Mouse (Mus musculus): ENCODE measurements around the gene Gm1527. TPM values are rescaled to one million over a fixed set of nuclear protein-coding genes. Genes with fewer than 3 reads are reported as not detected.
"Not testable (repeated sequence)": the region's sequence is repeated elsewhere in the genome, so short reads cannot be mapped to it uniquely, and the experiment has no call there.

Gene Gm1527
- polyA plus RNA-seq (2014; fragmentation: Nextera tagmentation; extraction: Ambion mirVana): not detected in 2 replicates

GRCm38 (mm10) chr3:28892317-28892716 lies at the start of gene Gm1527:
Gene Gm1527 (plus strand): TSS chr3:28892617.
- Histone ChIP-seq H3K27ac (replicated peaks; ENCODE audit: low read depth, low read length) (no peak within 1 kb of the TSS), H3K4me1 (ENCODE audit: control insufficient read depth, insufficient read depth, low read length) (no peaks in the 10 kb centered on the region), H3K27me3 (ENCODE audit: control insufficient read depth, insufficient read depth, low read length) (no peaks in the 10 kb centered on the region), H3K9me3 (ENCODE audit: control insufficient read depth, low read length) (no peaks in the 10 kb centered on the region), H3K4me2 (ENCODE audit: low read length) (no peak within 1 kb of the TSS), H3K4me3 (replicated peaks; ENCODE audit: low read depth, low read length) (no peak within 1 kb of the TSS), H3K9ac (replicated peaks; ENCODE audit: low read length) (no peak within 1 kb of the TSS), H3K36me3 (ENCODE audit: control insufficient read depth, insufficient read depth, low read length) (no peaks in the 10 kb centered on the region)
- 70% methylated on average over 1 of the region's 1 CpGs for WGBS
- no peak for DNase-seq
- no peak for ATAC-seq (ENCODE audit: low FRiP score, low TSS enrichment)

- H3K4me3 ChIP-seq (replicated peaks; ENCODE audit: low read depth, low read length): no peak overlapping the region
- no peak overlapping the region for H3K4me2 ChIP-seq (ENCODE audit: low read length)
- H3K36me3 ChIP-seq (ENCODE audit: control insufficient read depth, insufficient read depth, low read length): no peaks in the 10 kb centered on the region
- H3K27ac ChIP-seq (replicated peaks; ENCODE audit: low read depth, low read length): no peak overlapping the region
- H3K4me1 ChIP-seq (ENCODE audit: control insufficient read depth, insufficient read depth, low read length): no peaks in the 10 kb centered on the region
- ATAC-seq (ENCODE audit: low FRiP score, low TSS enrichment) (no peak), DNase-seq (no peak)
- no peak overlapping the region for H3K9ac ChIP-seq (replicated peaks; ENCODE audit: low read length)
- 20% methylated on average over 8 of the region's 8 CpGs for WGBS
- no peaks in the 10 kb centered on the region for H3K27me3 ChIP-seq (ENCODE audit: control insufficient read depth, insufficient read depth, low read length)
- no peaks in the 10 kb centered on the region for H3K9me3 ChIP-seq (ENCODE audit: control insufficient read depth, low read length)
These were observed 49.2 kb upstream of the Gm1527 start for GRCm38 (mm10) chr3:28843231-28843630.

DNA sequence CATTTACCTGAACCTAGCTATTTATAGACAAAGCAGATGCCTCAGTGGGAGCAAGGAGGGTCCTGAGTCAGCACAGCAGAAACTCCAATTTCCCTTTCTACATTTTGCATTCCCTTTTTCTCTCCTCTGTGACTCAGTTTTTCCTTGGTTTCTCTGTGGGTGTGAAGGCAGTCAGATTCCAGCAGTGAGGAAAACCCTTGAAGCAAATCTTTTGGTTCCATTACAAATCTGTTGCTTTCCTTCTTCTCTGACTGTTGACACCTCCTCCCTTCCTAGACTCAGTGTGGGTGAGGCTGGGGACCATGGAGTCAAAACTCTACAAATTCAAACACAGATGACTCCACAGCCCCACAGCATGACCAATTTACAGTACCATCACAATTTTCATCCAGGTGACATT lies 45.3 kb upstream of the Gm1527 start:
- H3K4me2 ChIP-seq (ENCODE audit: low read length): no peak overlapping the region
- H3K9me3 ChIP-seq (ENCODE audit: control insufficient read depth, low read length): no peaks in the 10 kb centered on the region
- no peak overlapping the region for H3K4me3 ChIP-seq (replicated peaks; ENCODE audit: low read depth, low read length)
- no peaks in the 10 kb centered on the region for H3K4me1 ChIP-seq (ENCODE audit: control insufficient read depth, insufficient read depth, low read length)
- DNase-seq: no peak
- no peaks in the 10 kb centered on the region for H3K36me3 ChIP-seq (ENCODE audit: control insufficient read depth, insufficient read depth, low read length)
- ATAC-seq (ENCODE audit: low FRiP score, low TSS enrichment): no peak
- no peak overlapping the region for H3K9ac ChIP-seq (replicated peaks; ENCODE audit: low read length)
- H3K27ac ChIP-seq (replicated peaks; ENCODE audit: low read depth, low read length): no peak overlapping the region
- no peaks in the 10 kb centered on the region for H3K27me3 ChIP-seq (ENCODE audit: control insufficient read depth, insufficient read depth, low read length)

DNA sequence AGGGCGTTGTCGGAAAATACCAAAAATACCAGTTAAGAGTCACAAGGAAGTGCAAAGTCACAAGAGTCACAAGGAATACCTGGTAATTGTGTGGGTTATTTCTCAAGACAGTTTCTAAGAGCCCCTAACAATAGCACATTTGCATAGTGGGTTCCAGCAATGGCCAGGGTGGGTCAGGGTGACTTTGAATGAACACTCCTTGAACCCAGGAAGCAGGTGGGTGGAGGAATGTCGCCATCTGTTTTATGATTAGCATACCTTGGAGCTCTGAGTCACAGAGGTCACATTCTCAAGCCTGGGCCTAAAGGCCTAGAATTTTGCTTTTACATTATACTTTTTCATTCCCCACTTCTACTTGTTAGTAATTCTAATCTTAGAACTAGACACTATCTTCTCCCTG lies 40.2 kb upstream of the Gm1527 start:
- not testable (repeated sequence) for H3K9ac ChIP-seq (replicated peaks; ENCODE audit: low read length); H3K36me3 ChIP-seq (ENCODE audit: control insufficient read depth, insufficient read depth, low read length); H3K4me2 ChIP-seq (ENCODE audit: low read length); H3K27me3 ChIP-seq (ENCODE audit: control insufficient read depth, insufficient read depth, low read length); ATAC-seq (ENCODE audit: low FRiP score, low TSS enrichment); DNase-seq; H3K4me1 ChIP-seq (ENCODE audit: control insufficient read depth, insufficient read depth, low read length); H3K4me3 ChIP-seq (replicated peaks; ENCODE audit: low read depth, low read length); H3K9me3 ChIP-seq (ENCODE audit: control insufficient read depth, low read length); H3K27ac ChIP-seq (replicated peaks; ENCODE audit: low read depth, low read length)
- WGBS: 89% methylated on average over 3 of the region's 3 CpGs

DNA sequence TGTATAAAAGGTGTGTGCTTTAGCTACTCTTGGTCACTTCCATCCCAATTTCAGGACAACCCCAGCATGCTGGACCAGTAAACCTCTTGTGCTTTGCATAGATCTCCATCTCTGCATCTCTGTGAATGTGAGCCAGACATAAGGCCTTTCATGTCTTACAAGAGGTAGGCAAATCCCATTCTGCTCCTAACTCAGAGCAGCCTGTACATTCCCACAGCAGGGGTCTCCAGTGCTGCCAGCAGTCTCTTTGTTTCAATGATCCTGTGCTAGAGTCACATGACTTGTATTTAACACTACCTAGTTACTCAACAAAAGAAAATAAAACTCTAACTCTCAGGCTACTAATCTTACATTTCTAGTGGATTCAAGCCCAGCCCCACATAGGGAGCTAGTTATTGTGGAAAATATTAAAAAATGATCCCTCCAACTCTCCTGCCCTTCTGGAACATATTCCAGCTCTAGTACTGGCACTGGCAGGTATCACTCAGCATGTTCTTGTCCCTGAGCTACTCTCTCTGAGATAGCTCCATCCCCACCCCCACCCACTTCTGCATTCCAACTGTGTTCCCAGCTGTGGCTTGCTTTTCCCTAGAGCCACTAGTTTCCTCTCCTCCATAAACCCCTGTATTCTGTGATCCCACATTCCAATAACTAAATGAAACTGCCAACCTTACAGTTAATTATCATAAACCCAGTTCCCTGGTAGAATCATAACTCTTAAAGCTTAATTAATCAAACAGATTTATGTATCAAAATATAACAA lies 32.6 kb upstream of the Gm1527 start:
- not testable (repeated sequence) for H3K9me3 ChIP-seq (ENCODE audit: control insufficient read depth, low read length); H3K27ac ChIP-seq (replicated peaks; ENCODE audit: low read depth, low read length); H3K4me1 ChIP-seq (ENCODE audit: control insufficient read depth, insufficient read depth, low read length); DNase-seq; H3K27me3 ChIP-seq (ENCODE audit: control insufficient read depth, insufficient read depth, low read length); H3K9ac ChIP-seq (replicated peaks; ENCODE audit: low read length); H3K4me2 ChIP-seq (ENCODE audit: low read length); ATAC-seq (ENCODE audit: low FRiP score, low TSS enrichment); H3K4me3 ChIP-seq (replicated peaks; ENCODE audit: low read depth, low read length); H3K36me3 ChIP-seq (ENCODE audit: control insufficient read depth, insufficient read depth, low read length)

GRCm38 (mm10) chr3:28896966-28897365 lies 4.5 kb downstream of the Gm1527 start:
- not testable (repeated sequence) for H3K4me3 ChIP-seq (replicated peaks; ENCODE audit: low read depth, low read length); H3K4me2 ChIP-seq (ENCODE audit: low read length); H3K9me3 ChIP-seq (ENCODE audit: control insufficient read depth, low read length); H3K4me1 ChIP-seq (ENCODE audit: control insufficient read depth, insufficient read depth, low read length); H3K27me3 ChIP-seq (ENCODE audit: control insufficient read depth, insufficient read depth, low read length); ATAC-seq (ENCODE audit: low FRiP score, low TSS enrichment); DNase-seq; H3K9ac ChIP-seq (replicated peaks; ENCODE audit: low read length); H3K27ac ChIP-seq (replicated peaks; ENCODE audit: low read depth, low read length); H3K36me3 ChIP-seq (ENCODE audit: control insufficient read depth, insufficient read depth, low read length)
- 74% methylated on average over 6 of the region's 6 CpGs for WGBS

- no peak for ATAC-seq (ENCODE audit: low FRiP score, low TSS enrichment)
- no peak overlapping the region for H3K27ac ChIP-seq (replicated peaks; ENCODE audit: low read depth, low read length)
- no peaks in the 10 kb centered on the region for H3K36me3 ChIP-seq (ENCODE audit: control insufficient read depth, insufficient read depth, low read length)
- no peak overlapping the region for H3K4me2 ChIP-seq (ENCODE audit: low read length)
- H3K9ac ChIP-seq (replicated peaks; ENCODE audit: low read length): no peak overlapping the region
- 79% methylated on average over 2 of the region's 2 CpGs for WGBS
- no peaks in the 10 kb centered on the region for H3K9me3 ChIP-seq (ENCODE audit: control insufficient read depth, low read length)
- H3K4me3 ChIP-seq (replicated peaks; ENCODE audit: low read depth, low read length): no peak overlapping the region
- no peaks in the 10 kb centered on the region for H3K4me1 ChIP-seq (ENCODE audit: control insufficient read depth, insufficient read depth, low read length)
- no peaks in the 10 kb centered on the region for H3K27me3 ChIP-seq (ENCODE audit: control insufficient read depth, insufficient read depth, low read length)
- no peak for DNase-seq
These were observed 73.5 kb downstream of the Gm1527 start for GRCm38 (mm10) chr3:28965931-28966330.

DNA sequence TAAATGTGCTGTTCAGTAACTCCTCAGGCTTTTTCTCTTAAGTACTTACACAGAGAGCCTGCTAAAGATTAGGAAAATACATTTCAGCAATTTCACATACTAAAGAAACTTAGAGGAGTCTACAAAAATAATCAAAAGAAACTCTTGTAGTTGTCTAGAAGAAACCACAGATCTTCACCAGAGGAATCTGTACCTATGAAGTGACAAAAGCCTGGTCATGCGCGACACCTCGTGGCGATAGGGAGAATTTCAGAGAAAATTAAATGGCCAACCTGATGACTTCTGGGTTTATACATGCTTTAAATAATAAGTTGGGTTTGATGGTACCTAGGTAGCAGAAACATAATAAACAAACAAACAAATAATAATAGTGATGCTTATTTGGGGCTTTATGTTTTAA lies 76.4 kb downstream of the Gm1527 start:
- no peaks in the 10 kb centered on the region for H3K4me1 ChIP-seq (ENCODE audit: control insufficient read depth, insufficient read depth, low read length)
- H3K27ac ChIP-seq (replicated peaks; ENCODE audit: low read depth, low read length): no peak overlapping the region
- H3K27me3 ChIP-seq (ENCODE audit: control insufficient read depth, insufficient read depth, low read length): no peaks in the 10 kb centered on the region
- no peak overlapping the region for H3K4me2 ChIP-seq (ENCODE audit: low read length)
- peak; percentile 55; the same call in 1 of the 2 replicates for ATAC-seq (ENCODE audit: low FRiP score, low TSS enrichment)
- WGBS: 0% methylated on average over 4 of the region's 4 CpGs
- H3K36me3 ChIP-seq (ENCODE audit: control insufficient read depth, insufficient read depth, low read length): no peaks in the 10 kb centered on the region
- no peaks in the 10 kb centered on the region for H3K9me3 ChIP-seq (ENCODE audit: control insufficient read depth, low read length)
- H3K9ac ChIP-seq (replicated peaks; ENCODE audit: low read length): no peak overlapping the region
- H3K4me3 ChIP-seq (replicated peaks; ENCODE audit: low read depth, low read length): no peak overlapping the region
- peak; percentile 83 for DNase-seq
